Mouse (Mus musculus) activated CD4-positive, CD25-positive, alpha-beta regulatory T cell, adult 9 weeks (primary cell): ENCODE data around the gene Gm4846. TPM values are rescaled to one million over a fixed set of nuclear protein-coding genes. Genes with fewer than 3 reads are reported as not detected.

Source experiments
- polyA plus RNA-seq: library from polyadenylated mRNA; unstranded; fragments of 100-300 nt; shearing (Covaris generic); gene quantifications from one replicate; pipeline ENCODE4 v1.2.1, GENCODE M21; 2017

The Gm4846 gene
- not detected for polyA plus RNA-seq

GRCm38 (mm10) chr1:166497488-166497887 is at the start of gene Gm4846:
Gene Gm4846 (minus strand): TSS chr1:166497588.

Other genes with a start within 250 kb of the Gm4846 start
- gene Ildr2, start 243.4 kb downstream of the Gm4846 start, polyA plus RNA-seq = not detected
- 62.5 TPM for gene Tada1, start 118.5 kb downstream of the Gm4846 start, polyA plus RNA-seq
- gene Pogk, start 87.7 kb downstream of the Gm4846 start, polyA plus RNA-seq = 7.7 TPM
- gene Gm4847, start 150.1 kb upstream of the Gm4846 start, polyA plus RNA-seq = not detected
- gene Fmo9, start 184.3 kb upstream of the Gm4846 start, polyA plus RNA-seq = not detected